Mouse (Mus musculus): ENCODE data around the gene Oas1e.

GRCm38 (mm10) chr5:120779922-120780321 lies 15.4 kb downstream of the Oas1e start:
- TF ChIP-seq CTCF (IDR thresholded peaks at IDR 0.05; ENCODE audit: extremely low read depth, insufficient read depth, low read length): no peak
- no peak for TF ChIP-seq POLR2A (IDR thresholded peaks at IDR 0.05; ENCODE audit: extremely low read depth, insufficient read depth, low read length)

Measured in cortical plate, adult 2 months (tissue).